Mouse (Mus musculus) frontal cortex, postnatal 14 days (tissue): ENCODE measurements around the gene Zfp280d.
"Not testable (repeated sequence)": the region's sequence is repeated elsewhere in the genome, so short reads cannot be mapped to it uniquely, and the experiment has no call there.

Experiments
- DNase-seq, 2 experiments: peaks; one replicate each; pipeline ENCODE4 v3.0.0; 2022; ENCODE audit warnings: low spot score in 2 of 2

Zfp280d gene

DNA sequence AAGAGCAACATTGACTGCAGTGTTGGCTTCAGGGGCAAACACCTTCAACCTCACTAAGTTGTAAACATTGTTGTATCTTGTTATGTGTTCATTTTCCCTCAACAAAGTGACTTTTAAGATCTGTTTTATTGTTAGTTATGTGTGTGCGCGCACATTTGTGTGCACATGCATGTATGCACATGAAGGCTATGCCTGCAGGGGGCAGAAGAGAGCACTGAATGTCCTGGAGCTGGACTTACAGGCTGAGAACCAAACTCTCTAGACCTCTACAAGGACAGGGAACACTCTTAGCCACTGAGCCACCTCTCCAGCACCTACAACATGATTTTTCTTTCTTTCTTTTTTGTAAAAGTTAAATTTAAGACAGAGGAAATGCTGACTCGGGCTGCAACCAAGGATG is 99.4 kb downstream of the Zfp280d start:
- no peak for DNase-seq

DNA sequence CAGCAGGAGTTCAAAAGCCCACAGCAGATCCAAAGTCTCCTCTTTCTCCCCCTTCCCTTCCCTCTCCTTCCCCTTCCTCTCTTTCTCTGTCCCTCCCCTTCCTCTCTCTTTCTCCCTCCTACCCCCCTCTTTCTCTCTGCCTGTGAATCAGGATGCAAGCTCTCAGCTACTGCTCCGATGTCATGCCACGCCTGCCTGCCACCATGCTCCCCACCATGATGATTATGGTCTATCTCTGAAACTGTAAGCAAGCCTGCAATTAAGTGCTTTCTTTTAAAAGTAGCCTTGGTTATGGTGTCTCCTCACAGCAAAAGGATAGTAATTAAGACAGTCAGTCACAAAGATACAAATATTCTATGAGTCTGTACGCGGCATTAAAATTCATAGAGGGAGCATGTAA is 100.3 kb downstream of the Zfp280d start:
- DNase-seq: no peak

DNA sequence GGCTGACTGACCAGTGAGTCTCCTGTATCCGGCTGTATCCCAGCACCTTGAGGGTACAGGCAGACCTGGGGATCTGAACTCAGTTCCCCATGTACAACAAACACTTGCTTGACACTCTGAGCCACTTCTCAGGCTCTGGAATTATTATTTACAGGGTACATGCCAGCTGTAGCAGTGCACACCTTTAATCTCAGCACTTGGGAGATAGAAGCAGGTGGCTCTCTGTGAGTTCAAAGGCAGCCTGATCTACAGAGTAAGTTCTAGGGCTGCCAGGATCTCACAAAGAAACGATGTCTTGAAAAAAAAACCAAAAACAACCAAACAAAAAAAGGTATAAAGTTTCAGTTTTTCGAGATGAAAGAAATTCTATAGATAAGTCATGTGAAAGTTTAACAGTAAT is 101.0 kb downstream of the Zfp280d start:
- no peak for DNase-seq

DNA sequence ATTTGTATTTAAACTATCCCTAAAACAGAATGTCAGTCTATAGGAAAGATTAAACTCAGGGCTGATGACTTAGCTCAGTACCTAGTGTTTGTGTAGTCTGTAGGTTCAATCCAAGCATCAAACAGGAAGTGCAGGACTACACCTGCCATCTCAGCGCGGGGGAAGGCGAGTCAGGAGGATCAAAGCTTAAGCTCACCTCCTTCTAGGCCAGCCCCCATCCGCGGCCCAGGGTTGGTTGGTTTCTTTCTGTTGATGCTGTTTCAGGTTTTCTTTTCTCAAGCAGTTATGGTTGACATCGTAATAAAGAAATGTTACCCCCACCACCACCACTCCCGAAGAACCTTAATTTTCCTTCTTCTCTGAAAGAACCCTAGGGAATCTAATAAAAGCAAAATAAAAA is 111.1 kb downstream of the Zfp280d start:
- DNase-seq: no peak

DNA sequence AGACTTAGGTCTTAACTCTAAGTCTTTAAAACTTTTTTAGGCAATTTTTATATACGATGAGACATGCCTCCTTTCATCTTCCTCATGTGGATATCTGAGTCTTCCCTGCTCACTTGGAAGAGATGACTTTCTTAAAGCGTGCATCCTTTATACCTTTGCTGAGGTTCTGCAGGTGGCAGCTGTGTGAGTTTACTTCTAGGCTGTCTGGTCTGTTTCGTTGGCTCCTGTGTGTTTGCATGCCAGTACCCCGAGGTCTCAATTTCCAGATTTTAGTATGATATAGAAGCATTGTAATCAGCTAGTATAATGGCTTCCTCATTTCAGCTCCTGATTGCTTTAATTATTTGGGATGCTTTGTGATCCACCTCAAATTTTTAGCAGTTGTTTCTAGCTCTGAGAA is 114.3 kb downstream of the Zfp280d start:
- DNase-seq: no peak

DNA sequence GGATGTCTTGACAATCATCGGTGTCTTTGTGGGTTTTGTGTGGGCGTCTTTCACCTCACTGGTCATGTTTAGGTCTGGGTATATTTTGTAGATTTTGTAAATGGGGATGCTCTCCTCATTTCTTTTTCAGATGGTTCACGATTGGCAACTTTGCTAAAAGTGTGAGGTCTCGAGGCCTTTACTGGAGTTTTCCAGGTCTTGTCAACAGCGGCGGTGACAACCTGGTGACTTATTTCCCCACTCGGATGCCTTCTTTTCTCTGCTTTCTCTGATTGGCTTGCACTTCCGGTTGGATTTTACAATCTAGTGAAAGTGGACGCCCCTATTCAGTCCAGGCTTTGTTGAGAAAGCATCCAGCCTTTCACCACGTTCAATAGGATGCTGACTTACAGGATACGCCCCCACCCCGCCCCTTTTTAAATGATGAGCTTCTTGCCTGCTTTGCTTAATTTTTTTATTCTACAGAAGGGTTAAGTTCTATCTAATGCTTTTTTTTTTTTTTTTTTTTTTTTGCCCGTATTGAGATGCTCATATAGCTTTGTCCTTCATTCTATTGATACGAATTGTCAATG is 114.9 kb downstream of the Zfp280d start:
- DNase-seq: no peak

DNA sequence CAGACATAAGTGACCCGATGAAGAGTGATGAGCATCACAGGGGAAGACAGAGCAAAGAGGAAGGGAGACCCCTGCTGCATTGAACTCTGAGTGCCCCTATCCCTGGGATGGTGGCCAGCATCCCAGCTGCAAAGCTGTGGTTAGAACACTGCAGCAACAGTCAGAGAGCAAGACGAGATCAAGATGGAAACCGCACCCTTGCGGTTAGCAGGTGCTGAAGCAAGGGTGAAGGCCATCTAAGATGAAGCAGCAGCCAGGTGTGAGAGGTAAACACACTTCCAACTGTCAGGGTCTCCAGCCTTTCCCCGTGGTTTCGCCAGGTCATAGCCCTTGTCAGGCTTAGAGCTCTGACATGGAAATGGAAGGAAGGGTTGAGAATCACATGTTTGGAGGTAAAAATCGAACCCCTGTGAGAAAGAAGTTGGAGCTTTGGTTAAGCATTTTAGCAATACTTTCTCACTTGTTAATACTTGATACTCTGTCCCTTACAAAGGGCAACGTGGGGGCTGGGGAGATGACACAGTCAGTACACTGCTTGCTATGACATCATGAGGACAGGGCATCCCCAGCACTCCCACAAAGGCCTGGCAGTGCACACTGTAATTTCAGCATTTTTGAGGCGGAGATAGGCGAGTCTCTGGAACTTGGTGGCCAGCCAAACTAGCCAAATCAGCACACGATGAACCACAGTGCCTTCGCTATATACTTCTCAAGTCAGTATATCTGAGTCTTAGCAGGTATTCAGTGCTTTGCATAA is 115.8 kb downstream of the Zfp280d start:
- DNase-seq: no peak

DNA sequence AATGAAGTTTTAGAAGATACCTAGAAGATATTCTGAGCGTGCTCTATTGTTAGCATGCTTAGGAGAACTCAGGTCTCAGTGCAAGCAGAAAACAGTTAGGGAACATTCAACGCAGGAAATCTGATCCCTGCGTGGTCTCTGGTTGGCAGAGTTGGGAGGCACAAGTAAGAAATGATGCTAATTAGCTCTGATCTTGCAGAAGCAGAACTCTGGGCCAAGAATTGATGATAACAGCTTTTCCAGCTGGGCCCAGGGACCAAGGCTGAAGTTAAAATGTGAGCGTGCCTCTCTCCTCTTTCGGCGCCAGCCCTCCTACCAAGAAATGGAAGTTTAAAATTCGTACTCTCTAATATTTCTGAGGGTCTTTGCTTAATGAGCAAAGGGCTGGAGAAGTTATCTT is 118.0 kb downstream of the Zfp280d start:
- DNase-seq: no peak

DNA sequence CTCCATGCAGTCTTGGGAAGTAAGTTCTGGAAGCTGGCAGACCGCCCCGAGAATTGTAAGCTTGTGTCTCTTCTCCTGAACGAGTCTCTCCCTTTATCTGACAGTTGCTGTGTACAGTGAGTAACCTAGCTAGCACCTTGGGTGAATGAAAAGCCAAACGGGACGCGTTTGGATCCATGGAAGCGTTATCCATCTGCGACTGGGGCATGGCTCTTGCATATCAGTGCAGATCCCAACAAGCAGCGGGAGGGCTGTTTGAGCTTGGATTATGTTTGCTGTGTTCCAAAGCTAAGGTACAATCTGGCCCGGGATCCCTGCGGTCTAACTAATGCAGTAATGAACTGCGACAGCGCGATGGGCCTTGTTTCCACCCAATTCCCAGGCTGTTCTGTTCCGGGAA is 118.6 kb downstream of the Zfp280d start:
- DNase-seq: no peak

DNA sequence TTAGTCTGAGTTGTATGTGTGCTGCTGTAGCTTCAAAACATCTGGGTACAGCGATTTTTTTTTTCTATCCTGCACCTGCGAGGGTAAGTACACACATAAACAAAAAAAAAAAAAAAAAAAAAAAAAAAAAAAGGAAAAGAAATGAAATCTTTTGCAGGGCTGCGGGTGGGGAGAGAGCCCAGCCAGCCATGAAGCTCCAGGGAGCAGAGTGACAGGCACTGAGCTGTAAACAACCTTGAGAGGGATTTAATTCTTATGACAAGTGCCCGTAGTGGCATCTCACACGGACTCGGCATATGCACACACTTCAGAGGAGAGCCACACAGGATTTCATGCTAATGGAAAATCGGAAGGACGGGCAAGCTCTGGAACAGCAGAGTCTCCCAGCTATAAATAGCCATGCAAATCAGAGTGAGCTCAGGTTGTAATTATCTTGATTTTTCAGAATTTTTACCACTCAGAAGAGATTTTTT is 119.2 kb downstream of the Zfp280d start:
- no peak for DNase-seq

DNA sequence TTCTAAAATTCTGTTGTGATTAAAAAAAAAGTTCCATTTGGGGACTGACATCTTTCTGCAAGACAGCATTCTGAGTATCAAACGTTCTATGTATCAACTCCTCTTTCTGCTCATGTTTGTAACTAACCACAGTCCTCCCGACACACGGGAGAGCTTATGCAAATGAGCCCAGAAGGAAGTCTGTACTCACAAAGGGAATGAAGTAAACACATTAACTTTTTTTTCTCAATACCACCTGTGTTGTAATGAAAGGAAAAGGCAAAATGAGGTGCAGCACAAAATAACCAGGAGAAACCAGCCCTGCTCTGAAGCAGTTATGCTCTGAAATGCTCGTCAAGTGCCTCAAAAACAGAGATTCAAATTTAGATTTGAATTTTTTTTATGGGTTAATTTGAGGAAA is 125.5 kb downstream of the Zfp280d start:
- DNase-seq: no peak

DNA sequence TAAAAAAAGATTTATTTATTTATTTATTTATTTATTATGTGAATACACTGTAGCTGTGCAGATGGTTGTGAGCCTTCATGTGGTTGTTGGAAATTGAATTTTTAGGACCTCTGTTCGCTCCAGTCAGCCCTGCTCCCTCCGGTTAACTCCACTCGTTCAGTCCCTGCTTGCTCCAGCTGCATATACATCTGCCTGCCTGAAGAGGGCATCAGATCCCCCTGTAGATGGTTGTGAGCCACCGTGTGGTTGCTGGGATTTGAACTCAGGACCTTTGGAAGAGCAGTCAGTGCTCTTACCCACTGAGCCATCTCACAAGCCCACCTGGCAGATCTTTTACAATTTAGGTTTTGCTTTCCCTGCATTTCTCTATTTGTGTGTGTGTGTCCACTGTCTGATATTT is 127.1 kb downstream of the Zfp280d start:
- not testable (repeated sequence) for DNase-seq

DNA sequence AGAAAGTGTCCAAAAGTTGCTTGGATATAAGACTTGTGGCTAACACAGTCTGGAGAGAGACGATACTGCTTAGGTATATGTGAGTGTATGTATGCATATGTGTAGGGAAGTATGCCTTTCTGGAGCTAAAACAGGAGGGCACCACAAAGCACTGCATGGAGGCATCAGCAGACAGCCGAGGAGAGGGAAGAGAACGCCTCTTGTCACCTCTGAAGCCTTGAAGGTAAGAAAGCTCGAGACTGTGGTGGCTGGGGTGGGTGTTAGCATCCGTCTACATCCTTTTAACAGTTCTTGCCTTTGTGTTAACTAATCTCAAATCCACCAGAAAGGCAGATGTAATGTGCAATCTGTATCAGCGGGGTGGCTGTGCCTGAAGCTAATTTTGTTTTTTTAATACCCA is 128.8 kb downstream of the Zfp280d start:
- no peak for DNase-seq

DNA sequence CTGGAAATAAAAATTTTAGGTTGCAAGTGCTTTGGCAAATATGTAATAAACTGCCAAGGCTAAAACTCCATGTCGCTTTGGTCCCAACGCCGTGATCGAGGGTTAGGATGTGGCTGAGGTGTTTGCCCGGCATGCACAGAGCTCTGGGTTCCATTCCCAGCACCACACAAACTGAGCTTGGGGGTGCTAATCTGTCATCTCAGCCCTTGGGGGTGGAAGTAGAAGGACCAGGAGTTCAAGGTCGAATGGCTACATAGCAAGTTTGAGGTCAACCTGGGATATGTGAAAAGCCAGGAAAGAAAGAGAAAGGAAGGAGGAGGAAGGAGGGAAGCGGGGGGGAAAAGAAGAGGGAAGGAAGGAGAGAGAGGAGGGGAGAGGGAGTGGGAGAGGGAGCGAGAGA is 129.8 kb downstream of the Zfp280d start:
- DNase-seq: no peak

DNA sequence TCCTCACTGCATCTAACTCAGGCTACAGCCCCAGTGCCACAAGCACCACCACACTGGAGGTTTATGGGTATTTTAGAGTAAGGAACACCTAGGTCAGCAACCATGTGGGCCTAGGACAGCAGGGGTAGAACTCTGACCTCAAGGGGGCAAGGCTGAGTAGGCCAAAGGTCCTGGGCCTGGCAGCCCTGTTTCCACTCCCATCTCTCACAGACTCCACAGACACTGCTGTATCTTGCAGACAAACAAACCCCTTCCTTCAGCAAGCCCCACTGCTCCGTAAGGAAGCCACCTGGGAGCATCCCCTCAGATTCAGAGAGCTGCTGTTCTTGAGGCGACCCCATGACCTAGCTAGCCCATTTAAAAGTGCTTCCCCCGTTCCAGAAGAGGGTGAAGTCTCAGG is 130.3 kb downstream of the Zfp280d start:
- DNase-seq: no peak

DNA sequence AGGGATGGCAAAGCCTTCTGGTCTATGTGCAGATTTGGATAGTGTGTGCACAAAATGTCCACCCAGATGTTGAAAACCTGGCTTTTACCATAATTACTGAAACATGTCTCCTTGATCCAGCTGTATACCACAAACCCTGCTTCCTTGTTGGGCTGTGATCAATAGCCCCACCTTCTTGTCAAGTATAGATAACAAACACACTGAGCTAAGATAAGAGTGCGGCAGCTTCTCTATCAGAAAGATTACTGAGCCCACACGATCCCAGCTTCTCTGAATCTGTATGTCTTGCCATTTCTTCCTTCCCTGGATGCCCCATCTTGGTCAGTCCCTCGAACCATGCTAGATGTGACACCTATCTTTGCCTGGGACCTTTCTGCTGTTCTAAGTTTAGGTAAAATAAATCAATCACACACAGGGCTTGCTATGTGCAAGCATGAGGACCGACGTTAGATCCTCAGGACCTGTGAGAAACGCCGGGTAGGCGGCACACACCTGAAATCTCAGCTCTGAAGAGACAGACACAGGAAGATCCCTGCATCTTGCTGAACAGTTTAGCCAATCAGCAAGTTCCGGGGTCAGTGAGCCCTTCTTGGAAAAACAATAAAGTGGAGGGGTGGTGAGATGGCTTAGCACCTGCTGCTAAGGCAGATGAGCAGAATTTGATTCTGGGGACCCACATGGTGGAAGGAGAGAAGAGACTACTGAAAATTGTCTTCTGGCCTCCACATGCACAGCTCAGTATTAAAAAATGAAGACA is 131.4 kb downstream of the Zfp280d start:
- no peak for DNase-seq

DNA sequence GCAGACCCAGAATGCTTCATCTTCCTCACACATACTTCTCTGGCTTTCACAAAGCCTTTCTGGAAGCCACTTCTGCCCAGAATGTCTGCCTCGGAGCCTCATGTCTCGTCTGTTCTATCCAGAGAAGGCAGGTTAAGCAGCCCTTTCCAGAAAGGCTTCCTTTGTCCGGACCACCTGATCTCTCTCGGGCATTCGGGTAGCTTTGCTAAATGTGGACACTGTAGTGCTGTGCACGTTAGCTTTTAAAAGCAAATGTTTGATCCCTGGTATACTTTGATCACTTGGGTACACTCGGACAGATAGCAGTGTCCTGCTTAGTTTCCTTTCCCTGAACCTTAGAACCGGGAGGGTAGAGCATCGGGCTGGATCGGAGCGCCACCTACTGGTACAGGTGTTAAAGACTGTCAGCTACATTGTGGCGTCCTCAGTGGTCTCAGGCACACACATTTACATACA is 133.5 kb downstream of the Zfp280d start:
- peak; percentile 37 to 76 for DNase-seq

DNA sequence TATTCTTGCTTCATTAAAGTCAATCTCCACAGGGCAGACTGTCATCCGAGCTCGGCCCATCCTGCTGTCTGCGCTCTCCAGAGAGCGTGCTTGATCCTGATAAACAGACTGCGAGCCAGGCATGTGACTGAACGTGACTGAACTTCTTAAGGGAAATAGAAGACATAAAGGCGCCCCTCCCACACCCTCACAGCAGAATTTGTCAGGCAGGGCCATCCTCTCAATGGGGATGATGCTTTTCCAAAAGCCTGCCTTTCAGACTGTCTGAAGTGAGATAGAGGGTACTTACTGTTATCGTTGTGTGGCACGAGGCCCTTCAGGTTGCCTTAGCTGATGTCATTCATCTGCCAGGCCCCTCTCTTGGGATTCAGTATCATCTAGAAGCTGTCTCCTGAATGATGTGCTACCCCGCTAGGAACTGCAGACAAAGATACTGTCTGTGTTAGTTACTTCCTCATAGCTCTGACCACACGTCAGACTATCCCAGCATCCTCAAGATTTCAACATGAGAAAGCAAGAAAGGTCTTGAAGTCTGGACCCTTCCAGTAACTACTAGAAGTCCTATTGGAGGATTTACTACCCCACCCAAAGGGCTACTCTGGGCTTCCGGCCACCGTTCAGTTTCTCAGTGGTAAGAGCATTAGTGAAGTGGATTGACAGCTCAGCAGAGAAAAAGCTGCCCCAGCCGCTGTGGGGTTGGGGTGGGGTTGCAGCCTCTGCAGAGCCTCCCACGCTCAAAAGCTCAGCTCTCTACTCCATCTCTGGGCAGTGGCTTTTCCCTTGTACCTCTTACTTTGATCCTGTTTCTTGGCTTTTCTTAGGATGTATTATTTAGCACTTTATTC is 134.9 kb downstream of the Zfp280d start:
- DNase-seq: no peak

DNA sequence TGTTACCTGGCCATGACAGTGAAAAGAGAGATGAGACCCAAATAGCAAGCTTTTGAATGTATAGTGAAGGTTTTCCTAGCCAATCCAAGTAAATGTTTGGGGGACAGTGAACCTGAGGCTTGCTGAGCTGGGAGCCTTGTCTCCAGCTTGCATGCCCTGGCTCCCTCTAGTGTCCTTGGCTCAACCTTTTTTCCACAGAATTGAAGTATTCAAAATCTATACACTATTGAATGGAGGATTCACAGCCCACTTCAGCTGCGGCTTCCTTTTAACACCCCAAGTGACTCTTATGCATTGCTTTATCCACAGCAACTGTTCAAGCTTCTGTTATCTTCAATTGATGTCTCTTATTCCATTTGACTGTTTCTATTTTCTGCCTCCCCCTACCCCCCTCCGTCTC is 137.1 kb downstream of the Zfp280d start:
- DNase-seq: no peak
